Mouse (Mus musculus): ENCODE data around the gene Trim38. TPM values are rescaled to one million over a fixed set of nuclear protein-coding genes. Genes with fewer than 3 reads are reported as not detected.
"Not testable (repeated sequence)": the region's sequence is repeated elsewhere in the genome, so short reads cannot be mapped to it uniquely, and the experiment has no call there.

Gene Trim38
- 0.23 TPM in 1 of 2 replicates, not detected in the other for total RNA-seq (2014; rRNA removed)
- 0.09 TPM in 1 of 2 replicates, not detected in the other for polyA plus RNA-seq (2015; fragmentation: Nextera tagmentation; extraction: Ambion mirVana)

DNA sequence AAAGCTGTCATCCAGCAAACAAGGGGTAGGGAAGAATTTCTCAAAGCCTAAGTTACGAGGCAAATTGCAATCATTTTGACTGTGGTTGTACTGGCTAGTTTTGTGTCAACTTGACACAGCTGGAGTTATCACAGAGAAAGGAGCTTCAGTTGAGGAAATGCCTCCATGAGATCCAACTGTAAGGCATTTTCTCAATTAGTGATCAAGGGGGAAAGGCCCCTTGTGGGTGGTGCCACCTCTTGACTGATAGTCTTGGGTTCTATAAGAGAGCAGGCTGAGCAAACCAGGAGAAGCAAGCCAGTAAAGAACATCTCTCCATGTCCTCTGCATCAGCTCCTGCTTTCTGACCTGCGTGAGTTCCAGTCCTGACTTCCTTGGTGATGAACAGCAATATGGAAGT lies at the start of gene Trim38:
Trim38 (plus strand) TSS at position 301 of the 400 bp plus-strand sequence.
- ATAC-seq; H3K9me3 ChIP-seq (ENCODE audit: low read length); H3K9ac ChIP-seq; H3K4me3 ChIP-seq (ENCODE audit: low read depth, low read length); DNase-seq; H3K4me1 ChIP-seq (ENCODE audit: insufficient read depth); H3K36me3 ChIP-seq (ENCODE audit: insufficient read depth); H3K27ac ChIP-seq (ENCODE audit: low read depth, low read length); H3K4me2 ChIP-seq (ENCODE audit: low read depth); H3K27me3 ChIP-seq (ENCODE audit: insufficient read depth, low read length): not testable (repeated sequence)
- WGBS: 94% methylated on average over 2 of the region's 2 CpGs

- H3K4me1 ChIP-seq (ENCODE audit: insufficient read depth): no peaks in the 10 kb centered on the region
- ATAC-seq (no peak), DNase-seq (no peak)
- WGBS: 92% methylated on average over 4 of the region's 4 CpGs
- no peak overlapping the region for H3K27ac ChIP-seq (ENCODE audit: low read depth, low read length)
- H3K4me2 ChIP-seq (ENCODE audit: low read depth): no peak overlapping the region
- H3K4me3 ChIP-seq (ENCODE audit: low read depth, low read length): no peak overlapping the region
- no peaks in the 10 kb centered on the region for H3K27me3 ChIP-seq (ENCODE audit: insufficient read depth, low read length)
- no peak overlapping the region for H3K9ac ChIP-seq
- no peaks in the 10 kb centered on the region for H3K36me3 ChIP-seq (ENCODE audit: insufficient read depth)
- TF ChIP-seq CTCF (IDR thresholded peaks at IDR 0.05; ENCODE audit: low read depth): no peak
- no peaks in the 10 kb centered on the region for H3K9me3 ChIP-seq (ENCODE audit: low read length)
These were observed 45.5 kb upstream of the Trim38 start for GRCm38 (mm10) chr13:23724239-23724638.

GRCm38 (mm10) chr13:23725213-23725612 lies 44.5 kb upstream of the Trim38 start:
- Histone ChIP-seq H3K27me3 (ENCODE audit: insufficient read depth, low read length) (no peaks in the 10 kb centered on the region), H3K36me3 (ENCODE audit: insufficient read depth) (no peaks in the 10 kb centered on the region), H3K4me3 (ENCODE audit: low read depth, low read length) (no peak overlapping the region), H3K9me3 (ENCODE audit: low read length) (no peaks in the 10 kb centered on the region), H3K27ac (ENCODE audit: low read depth, low read length) (no peak overlapping the region), H3K9ac (no peak overlapping the region), H3K4me2 (ENCODE audit: low read depth) (no peak overlapping the region), H3K4me1 (ENCODE audit: insufficient read depth) (no peaks in the 10 kb centered on the region)
- 50% methylated on average over 1 of the region's 1 CpGs for WGBS
- no peak for DNase-seq
- no peak for TF ChIP-seq CTCF (IDR thresholded peaks at IDR 0.05; ENCODE audit: low read depth)
- ATAC-seq: no peak

DNA sequence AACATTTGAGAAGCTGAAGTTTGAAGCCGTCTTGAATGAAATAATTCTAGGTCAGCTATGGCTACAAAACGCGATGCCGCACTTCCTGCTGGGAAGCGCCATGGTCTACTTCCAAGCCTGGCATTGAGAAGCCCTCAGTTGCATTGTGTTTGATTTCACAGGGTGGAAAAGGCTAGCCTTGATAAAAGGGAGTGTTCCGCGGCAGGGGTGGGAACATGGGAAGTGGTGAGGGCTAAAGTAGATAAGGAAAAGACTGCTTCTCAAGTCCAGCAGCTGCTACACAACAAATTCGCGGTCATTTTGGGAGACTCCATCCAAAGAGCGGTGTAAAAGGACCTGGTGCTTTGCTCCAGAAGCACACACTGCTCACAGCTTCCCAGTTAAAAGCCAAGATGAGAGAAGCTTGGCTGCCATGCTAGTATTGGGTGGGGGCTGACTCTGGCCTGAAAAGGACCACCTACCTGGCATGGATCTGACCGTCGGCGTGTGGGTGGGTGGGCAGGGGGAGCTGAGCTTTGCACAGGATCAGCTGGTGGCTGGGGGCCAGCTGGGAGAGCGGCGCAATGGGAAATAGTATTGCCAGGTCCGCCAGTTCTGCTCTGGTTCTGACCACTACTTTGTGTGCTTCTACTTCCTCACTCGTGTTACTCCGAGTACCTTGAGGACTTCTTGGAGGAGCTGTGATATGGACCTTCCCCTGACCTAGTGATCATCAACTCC lies 41.1 kb upstream of the Trim38 start:
- WGBS: 88% methylated on average over 18 of the region's 18 CpGs

GRCm38 (mm10) chr13:23729192-23729525 lies 40.6 kb upstream of the Trim38 start:
- no peak overlapping the region for H3K4me3 ChIP-seq (ENCODE audit: low read depth, low read length)
- H3K9me3 ChIP-seq (ENCODE audit: low read length): no peaks in the 10 kb centered on the region
- H3K27ac ChIP-seq (ENCODE audit: low read depth, low read length): no peak overlapping the region
- 88% methylated on average over 9 of the region's 9 CpGs for WGBS
- no peaks in the 10 kb centered on the region for H3K4me1 ChIP-seq (ENCODE audit: insufficient read depth)
- no peak overlapping the region for H3K9ac ChIP-seq
- TF ChIP-seq CTCF (IDR thresholded peaks at IDR 0.05; ENCODE audit: low read depth): no peak
- no peak for ATAC-seq
- H3K27me3 ChIP-seq (ENCODE audit: insufficient read depth, low read length): no peaks in the 10 kb centered on the region
- H3K36me3 ChIP-seq (ENCODE audit: insufficient read depth): no peaks in the 10 kb centered on the region
- DNase-seq: no peak
- no peak overlapping the region for H3K4me2 ChIP-seq (ENCODE audit: low read depth)

More for the DNA sequence above, 41.1 kb upstream of the Trim38 start:
- H3K4me1 ChIP-seq (ENCODE audit: insufficient read depth): no peaks in the 10 kb centered on the region
- ATAC-seq: no peak
- DNase-seq: no peak
- TF ChIP-seq CTCF (IDR thresholded peaks at IDR 0.05; ENCODE audit: low read depth): no peak
- no peaks in the 10 kb centered on the region for H3K9me3 ChIP-seq (ENCODE audit: low read length)
- H3K9ac ChIP-seq: no peak overlapping the region
- H3K4me3 ChIP-seq (ENCODE audit: low read depth, low read length): no peak overlapping the region
- no peak overlapping the region for H3K27ac ChIP-seq (ENCODE audit: low read depth, low read length)
- no peaks in the 10 kb centered on the region for H3K36me3 ChIP-seq (ENCODE audit: insufficient read depth)
- H3K4me2 ChIP-seq (ENCODE audit: low read depth): no peak overlapping the region
- no peaks in the 10 kb centered on the region for H3K27me3 ChIP-seq (ENCODE audit: insufficient read depth, low read length)

- Histone ChIP-seq H3K4me2 (ENCODE audit: low read depth) (no peak overlapping the region), H3K27me3 (ENCODE audit: insufficient read depth, low read length) (no peaks in the 10 kb centered on the region), H3K4me3 (ENCODE audit: low read depth, low read length) (no peak overlapping the region), H3K36me3 (ENCODE audit: insufficient read depth) (no peaks in the 10 kb centered on the region), H3K9me3 (ENCODE audit: low read length) (no peaks in the 10 kb centered on the region), H3K4me1 (ENCODE audit: insufficient read depth) (no peaks in the 10 kb centered on the region), H3K9ac (no peak overlapping the region), H3K27ac (ENCODE audit: low read depth, low read length) (no peak overlapping the region)
- no peak for DNase-seq
- TF ChIP-seq CTCF (IDR thresholded peaks at IDR 0.05; ENCODE audit: low read depth): no peak
- ATAC-seq: no peak
- whole genome bisulfite sequencing: 93% methylated on average over 5 of the region's 5 CpGs
These were observed 40.0 kb upstream of the Trim38 start for GRCm38 (mm10) chr13:23729706-23730105.

DNA sequence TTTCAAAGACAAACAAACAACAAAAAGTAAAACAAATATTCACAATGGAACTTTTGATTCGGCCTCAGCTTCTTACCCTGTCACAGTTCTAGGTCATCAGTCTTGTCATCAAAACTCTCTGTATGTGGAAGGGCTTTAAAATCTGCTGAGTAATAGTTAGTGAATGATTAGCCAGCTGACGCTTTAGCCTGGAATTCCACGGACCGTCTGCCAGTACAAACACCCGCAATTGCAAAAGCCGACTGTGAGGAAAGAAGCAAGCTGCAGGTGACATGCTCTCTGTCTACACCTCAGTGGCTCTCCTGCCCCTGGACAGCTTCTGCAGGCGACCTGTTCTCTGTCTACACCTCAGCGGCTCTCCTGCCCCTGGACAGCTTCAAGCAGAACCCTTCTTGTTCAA lies 39.2 kb upstream of the Trim38 start:
- H3K9ac ChIP-seq: no peak overlapping the region
- 58% methylated on average over 8 of the region's 8 CpGs for WGBS
- H3K4me2 ChIP-seq (ENCODE audit: low read depth): no peak overlapping the region
- H3K27me3 ChIP-seq (ENCODE audit: insufficient read depth, low read length): no peaks in the 10 kb centered on the region
- H3K36me3 ChIP-seq (ENCODE audit: insufficient read depth): no peaks in the 10 kb centered on the region
- no peak for TF ChIP-seq CTCF (IDR thresholded peaks at IDR 0.05; ENCODE audit: low read depth)
- no peak for ATAC-seq
- DNase-seq: no peak
- no peaks in the 10 kb centered on the region for H3K4me1 ChIP-seq (ENCODE audit: insufficient read depth)
- no peak overlapping the region for H3K4me3 ChIP-seq (ENCODE audit: low read depth, low read length)
- H3K9me3 ChIP-seq (ENCODE audit: low read length): no peaks in the 10 kb centered on the region
- H3K27ac ChIP-seq (ENCODE audit: low read depth, low read length): no peak overlapping the region

Measured in forebrain, postnatal 0 days (tissue).